Mouse (Mus musculus) adrenal gland, adult 18-20 months (tissue): ENCODE measurements at regions not wholly inside any gene's neighbourhood (a gene's known extent, or its start where the extent isn't known, plus 50 kb on each side); places are given as distances from the start of the nearest gene placed in this dataset.
A peak's percentile ranks its signal among the peaks of the same experiment; 100 is the strongest.
"Not testable (repeated sequence)": the region's sequence is repeated elsewhere in the genome, so short reads cannot be mapped to it uniquely, and the experiment has no call there.

Experiments used
- DNase-seq, 2 experiments: peaks; one replicate each; pipeline ENCODE4 v3.0.0; 2021 to 2022; ENCODE audit warnings: low spot score in 2 of 2

- DNase-seq, result not testable (repeated sequence)
Measured at GRCm38 (mm10) chr5:76081379-76081778, 58.7 kb upstream of the Srd5a3 start.

- no peak for DNase-seq
Measured at GRCm38 (mm10) chr5:76080429-76080828, 59.6 kb upstream of the Srd5a3 start.

GRCm38 (mm10) chr5:76079204-76080025 is 60.7 kb upstream of the Srd5a3 start:
- DNase-seq, result peak in 1 of 2 experiments; percentile 7

GRCm38 (mm10) chr5:76078485-76078884 is 61.6 kb upstream of the Srd5a3 start:
- no peak for DNase-seq

- no peak for DNase-seq
Measured at GRCm38 (mm10) chr5:76076283-76076682, 63.8 kb upstream of the Srd5a3 start.

- no peak for DNase-seq
Measured at GRCm38 (mm10) chr5:76075401-76075800, 64.7 kb upstream of the Srd5a3 start.

- DNase-seq, result no peak
Measured at GRCm38 (mm10) chr5:76067881-76068280, 72.2 kb upstream of the Srd5a3 start.

- DNase-seq, result no peak
Measured at GRCm38 (mm10) chr5:76067231-76067630, 72.8 kb upstream of the Srd5a3 start.

- no peak for DNase-seq
Measured at GRCm38 (mm10) chr5:76065789-76066188, 74.3 kb upstream of the Srd5a3 start.

- DNase-seq, result no peak
Measured at GRCm38 (mm10) chr5:76065227-76065626, 74.8 kb upstream of the Srd5a3 start.

- DNase-seq, result no peak
Measured at GRCm38 (mm10) chr5:76064686-76065085, 75.4 kb upstream of the Srd5a3 start.

- no peak for DNase-seq
Measured at GRCm38 (mm10) chr5:76063473-76063872, 76.6 kb upstream of the Srd5a3 start.

- no peak for DNase-seq
Measured at GRCm38 (mm10) chr5:76058011-76058410, 79.8 kb upstream of the Kdr start.

- no peak for DNase-seq
Measured at GRCm38 (mm10) chr5:76055849-76056248, 77.6 kb upstream of the Kdr start.

GRCm38 (mm10) chr5:76052782-76053181 is 74.5 kb upstream of the Kdr start:
- no peak for DNase-seq

- DNase-seq, result no peak
Measured at GRCm38 (mm10) chr5:76051658-76052057, 73.4 kb upstream of the Kdr start.

GRCm38 (mm10) chr5:76048103-76048874 is 70.0 kb upstream of the Kdr start:
- DNase-seq, result no peak

GRCm38 (mm10) chr5:76043521-76044510 is 65.6 kb upstream of the Kdr start:
- no peak for DNase-seq

- peak; percentile 23 to 44 for DNase-seq
Measured at GRCm38 (mm10) chr5:76040454-76041203, 62.4 kb upstream of the Kdr start.

GRCm38 (mm10) chr5:76028729-76029128 is 50.5 kb upstream of the Kdr start:
- DNase-seq, result no peak
